Mouse (Mus musculus) liver, embryonic 14.5 days (tissue): ENCODE results near the gene Ubtfl1.

Experiments used
- CTCF ChIP-seq: IDR thresholded peaks from 2 replicates; pipeline ENCODE4 v1.5.1; 2016; ENCODE audit warnings: antibody characterized with exemption, low read depth, control low read depth
- EP300 ChIP-seq: IDR thresholded peaks from 2 replicates; pipeline ENCODE4 v1.6.1; 2016; ENCODE audit warnings: antibody characterized with exemption, low read depth

GRCm38 (mm10) chr9:18430354-18430753 is 26.1 kb downstream of the Ubtfl1 start, which contains the start of gene Mbd3l2:
- no peak for TF ChIP-seq CTCF
- TF ChIP-seq EP300, result no peak
